ENCODE assay signal across 8 mouse cellular contexts in genomic region chr4:123750152-123750651, GRCm38 (mm10). TPM values are rescaled to one million over a fixed set of nuclear protein-coding genes. Genes with fewer than 3 reads are reported as not detected.
DNase-seq lines count a peak whose midpoint lies in the region; ATAC-seq and TF ChIP-seq lines count a peak whose summit lies in the region.

TSS of gene Akirin1 (minus strand) at chr4:123750345.

- H3K4me3 ChIP-seq in cortical plate, adult 2 months (ENCODE audit: insufficient read depth, low read length), result peak within 1 kb of the TSS; percentile 85

- peak; percentile 99 for DNase-seq in gastrocnemius, postnatal 10 days
- DNase-seq in induced T-regulatory cell, adult 2 months (ENCODE audit: low read depth), result peak; percentile 96
- peak; percentile 84 to 97 for DNase-seq in left cerebral cortex, adult 9 months (ENCODE audit: low spot score in 2 of 2)
- DNase-seq in right cerebral cortex, postnatal 14 days, result peak; percentile 99
- peak; percentile 97 for DNase-seq in urinary bladder, postnatal 36 days (ENCODE audit: low spot score in 2 of 2)

- peak; percentile 89 for TF ChIP-seq POLR2A in cortical plate, adult 2 months (IDR thresholded peaks at IDR 0.05; ENCODE audit: extremely low read depth, insufficient read depth, low read length)

- peaks cover 7% of the 10 kb centered on the region for H3K4me1 ChIP-seq in cortical plate, adult 2 months (ENCODE audit: control insufficient read depth, insufficient read depth, low read length)

- H3K27ac ChIP-seq in cortical plate, adult 2 months (ENCODE audit: insufficient read depth, low read length), result peak within 1 kb of the TSS; percentile 93

- TF ChIP-seq CTCF in cortical plate, adult 2 months (IDR thresholded peaks at IDR 0.05; ENCODE audit: extremely low read depth, insufficient read depth, low read length), result no peak

- peak; percentile 93 for ATAC-seq in activated CD4-positive, CD25-positive, alpha-beta regulatory T cell, adult 4 months
- ATAC-seq in megakaryocyte progenitor cell, adult 5-6 weeks (replicated peaks; ENCODE audit: poor library complexity), result peak; percentile 88

RNA-seq across cellular contexts. Expression of gene Akirin1, which starts in this region (rescaled TPM):
- polyA plus RNA-seq in activated CD4-positive, CD25-positive, alpha-beta regulatory T cell, adult 4 months (2017; shearing (Covaris generic)), result 10 to 100 TPM; 12.0 to 14.3 TPM
- 53.0 and 55.7 TPM in 2 replicates for polyA plus RNA-seq in cortical plate, adult 2 months (2012; rRNA removed)
- total RNA-seq in gastrocnemius, postnatal 10 days (2021), result 10 to 100 TPM; 20.9 to 23.0 TPM
- 49.4 and 54.2 TPM in 2 replicates for total RNA-seq in megakaryocyte progenitor cell, adult 5-6 weeks (2015)
- 18.5 and 25.5 TPM in 2 replicates for total RNA-seq in megakaryocyte progenitor cell, adult 5-6 weeks (2017)

Comparison
In these comparisons a context has a peak if more than half of its experiments do, and no peak if none do; other contexts are left out.
1. Peak in every context shown above with its lines: DNase-seq, ATAC-seq, H3K4me3 ChIP-seq and H3K27ac ChIP-seq.